Mouse (Mus musculus): ENCODE measurements at regions not wholly inside any gene's neighbourhood (a gene's known extent, or its start where the extent isn't known, plus 50 kb on each side); places are given as distances from the start of the nearest gene placed in this dataset.

DNA sequence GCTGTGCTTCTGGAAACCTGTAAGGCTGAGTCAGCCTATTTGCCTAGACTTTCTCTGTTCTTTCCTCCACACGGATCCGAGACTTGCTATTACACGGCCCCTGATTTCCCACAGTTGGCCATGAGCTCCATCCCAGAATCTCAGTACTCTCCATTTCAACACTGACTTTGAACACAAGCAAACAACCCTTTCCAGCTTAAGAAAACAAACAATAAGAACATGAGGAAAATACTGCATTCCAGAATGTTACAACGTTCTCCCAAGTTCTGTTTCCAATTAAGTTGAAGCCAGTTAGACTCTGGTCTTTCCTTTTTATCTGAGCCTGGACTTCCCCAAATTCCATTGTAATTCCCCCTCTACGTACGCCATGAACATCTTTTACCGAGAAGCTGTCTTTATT lies 206.4 kb upstream of the Rnd3 start:
- no peak for TF ChIP-seq CTCF (IDR thresholded peaks at IDR 0.05; ENCODE audit: borderline replicate concordance, insufficient read depth, low read depth, low read length)
- TF ChIP-seq POLR2A (IDR thresholded peaks at IDR 0.05; ENCODE audit: borderline replicate concordance, insufficient read depth, low read length) = no peak
